Mouse (Mus musculus) right cerebral cortex, adult 18-20 months (tissue): ENCODE measurements around the gene Cass4.

Source experiments
- DNase-seq: peaks from one replicate; pipeline ENCODE4 v3.0.0; 2022; ENCODE audit warnings: mixed read lengths

Gene Cass4

GRCm38 (mm10) chr2:172393391-172394051 lies at the start of gene Cass4:
TSS of gene Cass4 (plus strand) at chr2:172393794.
- no peak for DNase-seq

- no peak for DNase-seq
Measured at GRCm38 (mm10) chr2:172344669-172345068, 48.9 kb upstream of the Cass4 start.

GRCm38 (mm10) chr2:172345258-172345738 lies 48.3 kb upstream of the Cass4 start, which contains the start of gene Fam210b:
TSS of gene Fam210b (plus strand) at chr2:172345565.
- peak; percentile 97 for DNase-seq

GRCm38 (mm10) chr2:172346034-172346929 lies 47.3 kb upstream of the Cass4 start:
- peak; percentile 18 for DNase-seq

- no peak for DNase-seq
Measured at GRCm38 (mm10) chr2:172346933-172347611, 46.5 kb upstream of the Cass4 start.

- DNase-seq, result peak; percentile 32
Measured at GRCm38 (mm10) chr2:172348297-172348950, 45.2 kb upstream of the Cass4 start.

- no peak for DNase-seq
Measured at GRCm38 (mm10) chr2:172349776-172350175, 43.8 kb upstream of the Cass4 start.

- no peak for DNase-seq
Measured at GRCm38 (mm10) chr2:172350773-172351172, 42.8 kb upstream of the Cass4 start.

GRCm38 (mm10) chr2:172353218-172353617 lies 40.4 kb upstream of the Cass4 start:
- DNase-seq, result no peak

GRCm38 (mm10) chr2:172354761-172355160 lies 38.8 kb upstream of the Cass4 start:
- no peak for DNase-seq

- DNase-seq, result no peak
Measured at GRCm38 (mm10) chr2:172355833-172356232, 37.8 kb upstream of the Cass4 start.

GRCm38 (mm10) chr2:172363176-172363575 lies 30.4 kb upstream of the Cass4 start:
- no peak for DNase-seq

- peak; percentile 97 for DNase-seq
Measured at GRCm38 (mm10) chr2:172370411-172371223, 23.0 kb upstream of the Cass4 start, which contains the start of the genes Aurka and Cstf1. TSS of gene Aurka (minus strand) at chr2:172370535. TSS of gene Cstf1 (plus strand) at chr2:172370681.

- DNase-seq, result no peak
Measured at GRCm38 (mm10) chr2:172371258-172371657, 22.3 kb upstream of the Cass4 start.

GRCm38 (mm10) chr2:172376551-172376950 lies 17.0 kb upstream of the Cass4 start:
- DNase-seq, result no peak

GRCm38 (mm10) chr2:172376999-172377515 lies 16.5 kb upstream of the Cass4 start:
- no peak for DNase-seq

- peak; percentile 40 for DNase-seq
Measured at GRCm38 (mm10) chr2:172378332-172378731, 15.3 kb upstream of the Cass4 start.

- no peak for DNase-seq
Measured at GRCm38 (mm10) chr2:172380513-172380912, 13.1 kb upstream of the Cass4 start.

- no peak for DNase-seq
Measured at GRCm38 (mm10) chr2:172381341-172381740, 12.3 kb upstream of the Cass4 start.

GRCm38 (mm10) chr2:172381898-172382297 lies 11.7 kb upstream of the Cass4 start:
- DNase-seq, result no peak

- DNase-seq, result no peak
Measured at GRCm38 (mm10) chr2:172384715-172385114, 8.9 kb upstream of the Cass4 start.
